Mouse (Mus musculus) hindbrain, embryonic 10.5 days (tissue): ENCODE data around the gene Mmaa. TPM values are rescaled to one million over a fixed set of nuclear protein-coding genes. Genes with fewer than 3 reads are reported as not detected.

ENCODE experiments used
- DNase-seq: peaks from one replicate; pipeline ENCODE4 v3.0.0-alpha.2; 2017; ENCODE audit warnings: low spot score
- H3K27ac ChIP-seq: fragments of 300-500 bp; sonication (generic); 2 replicates; pipeline ENCODE4 v1.5.1; 2016; ENCODE audit warnings: mild to moderate bottlenecking, moderate library complexity
- H3K27me3 ChIP-seq: fragments of 300-500 bp; sonication (generic); 2 replicates; pipeline ENCODE4 v1.6.1; 2016; ENCODE audit warnings: mild to moderate bottlenecking; ENCODE audit not compliant: poor library complexity, insufficient read depth, severe bottlenecking
- H3K36me3 ChIP-seq: fragments of 300-500 bp; sonication (generic); 2 replicates; pipeline ENCODE4 v1.6.1; 2016; ENCODE audit warnings: mild to moderate bottlenecking, moderate library complexity
- H3K4me1 ChIP-seq: fragments of 300-500 bp; sonication (generic); replicated peaks from 2 replicates; pipeline ENCODE4 v1.6.1; 2016; ENCODE audit warnings: mild to moderate bottlenecking
- H3K4me3 ChIP-seq: fragments of 300-500 bp; sonication (generic); 2 replicates; pipeline ENCODE4 v1.5.1; 2016; ENCODE audit warnings: mild to moderate bottlenecking, moderate library complexity
- H3K9me3 ChIP-seq: fragments of 300-500 bp; sonication (generic); 2 replicates; pipeline ENCODE4 v1.6.1; 2016; ENCODE audit warnings: mild to moderate bottlenecking, moderate library complexity
- WGBS: fragments of 180-500 bp; shearing (Covaris S2); methylation state at CpG from one replicate; pipeline ENCODE4 v1.1.7; 2016; 5-methylcytosine and 5-hydroxymethylcytosine counted together
- polyA plus RNA-seq: library from polyadenylated mRNA; unstranded; fragments of >200 nt; fragmentation: Nextera tagmentation; extraction: Ambion mirVana; gene quantifications from 2 replicates; pipeline ENCODE4 v1.2.1, GENCODE M21; 2016

The Mmaa gene
- polyA plus RNA-seq, 1 experiment from 2014 or later: 10.7 TPM

DNA sequence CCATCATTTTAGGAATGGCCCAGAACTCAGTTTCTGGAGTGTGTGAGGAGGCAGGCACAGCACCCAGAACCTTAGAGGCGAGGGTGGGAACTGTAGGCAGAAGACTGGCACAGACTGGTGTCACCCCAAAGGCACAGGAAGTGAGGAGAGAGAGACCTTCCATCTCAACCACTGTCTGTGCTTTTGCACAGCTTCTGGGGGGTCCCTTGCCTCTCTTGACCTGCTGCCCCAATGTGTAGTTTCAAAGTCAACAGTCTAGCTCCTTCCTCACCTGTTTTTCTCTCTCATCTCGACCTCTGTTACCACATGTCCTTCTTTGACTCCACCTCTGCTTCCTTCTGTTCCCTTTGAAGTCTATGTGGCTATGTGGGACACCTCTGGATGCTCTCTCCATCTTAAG lies 16.1 kb upstream of the Mmaa start:
- no peaks in the 10 kb centered on the region for H3K4me1 ChIP-seq
- 0 out of 2 replicates have a peak, but pooled peaks cover 5% of the 10 kb centered on the region for H3K9me3 ChIP-seq
- WGBS: 71% methylated on average over 2 of the region's 2 CpGs
- H3K27ac ChIP-seq: no peak overlapping the region
- no peaks in the 10 kb centered on the region for H3K27me3 ChIP-seq
- no peak for DNase-seq
- H3K4me3 ChIP-seq: no peak overlapping the region
- H3K36me3 ChIP-seq: no peaks in the 10 kb centered on the region

GRCm38 (mm10) chr8:79305941-79306340 lies 11.2 kb upstream of the Mmaa start:
- 0 out of 2 replicates have a peak, but pooled peaks cover 4% of the 10 kb centered on the region for H3K9me3 ChIP-seq
- H3K27me3 ChIP-seq: no peaks in the 10 kb centered on the region
- WGBS: 69% methylated on average over 5 of the region's 5 CpGs
- no peak for DNase-seq
- no peaks in the 10 kb centered on the region for H3K4me1 ChIP-seq
- no peak overlapping the region for H3K27ac ChIP-seq
- no peaks in the 10 kb centered on the region for H3K36me3 ChIP-seq
- no peak overlapping the region for H3K4me3 ChIP-seq

DNA sequence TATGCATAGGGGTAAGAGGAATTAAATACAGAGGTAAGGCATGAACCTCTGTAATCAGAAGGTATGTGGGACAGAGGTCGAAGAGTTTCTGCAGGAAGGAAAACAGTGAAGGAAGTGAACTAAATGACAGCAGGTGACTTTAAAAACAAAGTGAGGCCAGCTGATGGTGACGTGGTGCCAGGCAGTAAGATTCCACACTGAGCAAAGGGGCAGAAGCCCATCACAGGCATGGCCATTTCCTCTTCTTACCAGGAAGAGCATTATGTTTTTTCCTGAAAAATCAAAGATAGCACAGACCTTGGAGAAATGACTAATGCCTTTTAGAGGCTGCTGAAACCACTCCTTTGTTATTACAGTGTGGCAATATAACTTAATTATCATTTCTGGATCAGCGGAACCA lies 6.8 kb upstream of the Mmaa start:
- no peak for DNase-seq
- Histone ChIP-seq H3K27ac (no peak overlapping the region), H3K36me3 (no peaks in the 10 kb centered on the region), H3K4me1 (peaks cover 2% of the 10 kb centered on the region; the same call in 1 of the 2 replicates), H3K9me3 (no peaks in the 10 kb centered on the region), H3K27me3 (no peaks in the 10 kb centered on the region), H3K4me3 (no peak overlapping the region)
- 86% methylated on average over 3 of the region's 3 CpGs for WGBS

DNA sequence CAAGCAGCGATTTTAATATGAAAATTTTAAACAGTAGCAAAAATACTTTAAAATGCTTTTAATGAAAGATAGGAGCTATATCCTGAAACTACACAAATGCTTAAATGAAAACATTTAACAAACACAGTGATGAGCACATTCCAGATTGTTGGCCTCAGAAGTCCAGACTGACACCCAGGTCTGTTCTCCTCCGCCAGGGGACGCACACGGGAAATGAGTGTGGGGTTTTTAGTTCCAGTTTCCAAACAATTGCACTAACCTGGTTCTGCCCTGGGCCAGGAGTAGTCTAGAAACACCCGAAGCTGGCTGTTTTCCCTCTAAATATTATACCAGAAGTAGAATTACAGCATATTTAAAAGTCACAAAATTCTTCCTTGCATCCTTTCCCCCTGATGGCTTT lies 5.0 kb upstream of the Mmaa start:
- Histone ChIP-seq H3K27ac (no peak overlapping the region), H3K9me3 (no peaks in the 10 kb centered on the region), H3K36me3 (no peaks in the 10 kb centered on the region), H3K4me3 (no peak overlapping the region), H3K27me3 (no peaks in the 10 kb centered on the region), H3K4me1 (peaks cover 19% of the 10 kb centered on the region)
- WGBS: 88% methylated on average over 5 of the region's 5 CpGs
- DNase-seq: no peak

DNA sequence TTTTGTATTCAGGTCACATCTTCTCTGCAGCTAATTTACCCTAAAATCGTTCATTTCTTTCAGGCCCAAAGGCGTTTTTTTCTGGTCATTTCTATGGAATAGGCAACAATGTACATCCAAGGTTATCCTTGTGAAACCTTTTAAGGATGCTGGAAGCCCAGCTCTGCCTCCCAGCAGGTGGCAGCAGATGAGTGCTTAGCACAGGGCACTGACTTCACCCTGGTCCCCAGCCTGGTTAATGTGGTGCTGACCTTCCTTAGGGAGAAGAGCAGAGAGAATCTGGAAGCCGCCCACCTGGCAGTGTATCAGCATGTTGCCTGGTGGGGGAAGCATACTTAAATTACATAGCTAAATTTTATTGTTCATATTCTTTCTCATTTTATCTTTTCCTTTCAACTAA lies 3.0 kb upstream of the Mmaa start:
- H3K4me3 ChIP-seq: no peak overlapping the region
- WGBS: 58% methylated on average over 3 of the region's 3 CpGs
- peak; percentile 53 for DNase-seq

GRCm38 (mm10) chr8:79295276-79296105 lies 754 bp upstream of the Mmaa start:
- DNase-seq: no peak
- no peaks in the 10 kb centered on the region for H3K27me3 ChIP-seq
- H3K4me1 ChIP-seq: peaks cover 37% of the 10 kb centered on the region
- peak overlapping the region; percentile 97 for H3K27ac ChIP-seq
- 17% methylated on average over 18 of the region's 18 CpGs for WGBS
- H3K36me3 ChIP-seq: no peaks in the 10 kb centered on the region
- no peaks in the 10 kb centered on the region for H3K9me3 ChIP-seq
- peak overlapping the region; percentile 79 for H3K4me3 ChIP-seq

More for the DNA sequence above, 3.0 kb upstream of the Mmaa start:
- Histone ChIP-seq H3K9me3 (no peaks in the 10 kb centered on the region), H3K27me3 (no peaks in the 10 kb centered on the region), H3K4me1 (peaks cover 37% of the 10 kb centered on the region), H3K36me3 (no peaks in the 10 kb centered on the region), H3K27ac (no peak overlapping the region)

DNA sequence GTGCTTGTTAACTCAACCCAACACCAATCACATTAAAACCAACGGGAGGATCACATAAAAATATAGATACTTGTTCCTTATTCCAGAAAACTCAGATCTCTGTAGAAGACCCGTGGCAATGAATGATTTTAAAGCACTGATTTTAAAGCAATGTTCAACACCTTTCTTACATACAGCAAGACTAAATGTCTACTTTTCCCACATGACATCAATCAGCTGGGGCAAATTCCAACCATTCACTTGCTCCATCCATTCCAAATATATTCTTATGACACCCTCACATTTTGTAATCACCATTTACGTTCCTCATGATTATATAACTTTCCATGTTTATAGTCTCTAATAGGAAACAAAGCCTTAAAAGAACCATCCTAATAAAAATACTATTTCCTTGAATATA lies 896 bp downstream of the Mmaa start:
- no peak for DNase-seq
- Histone ChIP-seq H3K4me3 (peak overlapping the region; percentile 79), H3K4me1 (peaks cover 37% of the 10 kb centered on the region), H3K27ac (peak overlapping the region; percentile 97), H3K27me3 (no peaks in the 10 kb centered on the region), H3K9me3 (no peaks in the 10 kb centered on the region), H3K36me3 (no peaks in the 10 kb centered on the region)
- 81% methylated on average over 3 of the region's 3 CpGs for WGBS

DNA sequence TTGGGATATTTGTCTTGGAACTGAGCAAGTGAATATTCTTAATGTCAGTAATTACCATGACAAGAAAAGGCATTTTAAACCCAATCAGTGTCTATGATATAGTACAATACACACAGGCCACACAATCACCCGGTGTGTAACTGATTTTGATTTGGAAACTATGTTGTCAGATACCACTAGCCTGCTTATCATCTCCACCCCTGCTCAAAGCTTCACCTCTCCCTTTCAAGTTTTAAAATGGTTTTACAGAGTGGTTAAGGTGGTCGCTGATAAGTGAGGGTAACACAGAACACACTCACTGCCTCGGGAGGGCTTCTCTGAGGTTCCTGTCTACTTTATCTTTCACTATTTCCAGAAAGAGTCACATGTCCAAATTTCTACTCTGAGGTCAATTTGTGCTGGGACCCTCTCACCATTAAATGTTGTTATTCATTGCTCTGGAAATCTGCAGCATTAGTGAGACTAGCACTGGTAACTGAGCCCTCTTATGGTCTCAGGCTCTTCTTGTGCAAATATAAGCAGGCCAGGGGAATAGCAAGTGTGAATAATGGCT lies 1.9 kb downstream of the Mmaa start:
- no peak for DNase-seq
- Histone ChIP-seq H3K4me1 (peaks cover 37% of the 10 kb centered on the region), H3K36me3 (no peaks in the 10 kb centered on the region), H3K27ac (no peak overlapping the region), H3K9me3 (no peaks in the 10 kb centered on the region), H3K27me3 (no peaks in the 10 kb centered on the region), H3K4me3 (no peak overlapping the region)
- 90% methylated on average over 3 of the region's 3 CpGs for WGBS

- WGBS: 89% methylated on average over 5 of the region's 5 CpGs
- H3K4me3 ChIP-seq: no peak overlapping the region
- DNase-seq: no peak
Measured at GRCm38 (mm10) chr8:79289592-79289991, 5.1 kb downstream of the Mmaa start.

DNA sequence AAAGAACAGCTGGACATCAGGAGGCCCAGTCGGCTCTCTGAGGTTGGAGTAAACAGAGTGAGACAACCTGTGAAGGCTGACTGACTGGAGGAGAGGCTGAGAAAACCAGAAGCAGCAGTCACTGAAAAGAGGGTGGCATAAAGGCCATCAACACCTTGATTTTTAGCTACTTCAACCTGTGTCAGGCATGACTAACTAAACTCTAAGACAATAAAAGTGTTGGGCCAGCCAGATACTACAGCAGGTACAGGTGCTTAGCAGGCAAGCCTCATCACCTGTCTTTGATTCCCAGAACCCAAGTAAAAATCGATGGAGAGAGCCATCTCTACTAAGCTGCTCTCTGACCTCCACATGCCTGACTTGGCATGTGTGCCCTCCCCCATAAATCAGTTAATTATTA lies 6.1 kb downstream of the Mmaa start:
- WGBS: 65% methylated on average over 2 of the region's 2 CpGs
- no peak for DNase-seq
- Histone ChIP-seq H3K9me3 (no peaks in the 10 kb centered on the region), H3K27ac (no peak overlapping the region), H3K4me3 (no peak overlapping the region), H3K4me1 (peaks cover 8% of the 10 kb centered on the region), H3K36me3 (no peaks in the 10 kb centered on the region), H3K27me3 (no peaks in the 10 kb centered on the region)

More at GRCm38 (mm10) chr8:79289592-79289991, 5.1 kb downstream of the Mmaa start:
- Histone ChIP-seq H3K27ac (no peak overlapping the region), H3K27me3 (no peaks in the 10 kb centered on the region), H3K36me3 (no peaks in the 10 kb centered on the region), H3K9me3 (no peaks in the 10 kb centered on the region), H3K4me1 (peaks cover 18% of the 10 kb centered on the region)

GRCm38 (mm10) chr8:79288250-79288649 lies 6.5 kb downstream of the Mmaa start:
- no peak for DNase-seq
- no peak overlapping the region for H3K27ac ChIP-seq
- no peaks in the 10 kb centered on the region for H3K9me3 ChIP-seq
- peaks cover 4% of the 10 kb centered on the region for H3K4me1 ChIP-seq
- H3K27me3 ChIP-seq: no peaks in the 10 kb centered on the region
- H3K4me3 ChIP-seq: no peak overlapping the region
- H3K36me3 ChIP-seq: no peaks in the 10 kb centered on the region
- WGBS: 93% methylated on average over 4 of the region's 4 CpGs

DNA sequence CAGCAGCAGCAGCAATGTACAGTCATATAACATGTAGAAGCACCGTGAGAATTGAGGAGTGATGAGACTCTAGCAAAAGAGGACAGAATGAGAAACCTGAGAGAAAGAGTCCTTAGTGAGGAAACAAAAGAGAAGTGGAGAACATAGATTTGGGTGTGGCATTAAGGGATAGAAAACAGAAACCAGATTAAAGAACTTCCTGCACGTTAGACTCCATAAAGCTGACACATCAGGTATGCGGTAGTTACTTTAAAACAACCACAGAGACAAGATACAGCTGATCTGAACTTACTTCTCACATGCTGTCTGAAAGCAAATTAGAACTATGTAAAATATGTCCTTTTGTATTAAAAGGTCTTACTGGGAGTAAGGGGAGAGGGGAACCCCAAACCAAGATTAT lies 8.3 kb downstream of the Mmaa start:
- Histone ChIP-seq H3K36me3 (no peaks in the 10 kb centered on the region; the same call in 1 of the 2 replicates), H3K9me3 (no peaks in the 10 kb centered on the region), H3K27ac (no peak overlapping the region), H3K4me1 (no peaks in the 10 kb centered on the region), H3K4me3 (no peak overlapping the region), H3K27me3 (no peaks in the 10 kb centered on the region)
- no peak for DNase-seq
- WGBS: 93% methylated on average over 3 of the region's 3 CpGs

GRCm38 (mm10) chr8:79284626-79285025 lies 10.1 kb downstream of the Mmaa start:
- H3K27me3 ChIP-seq: no peaks in the 10 kb centered on the region
- peaks cover 10% of the 10 kb centered on the region for H3K36me3 ChIP-seq
- no peak for DNase-seq
- H3K27ac ChIP-seq: no peak overlapping the region
- WGBS: 97% methylated on average over 3 of the region's 3 CpGs
- H3K4me1 ChIP-seq: no peaks in the 10 kb centered on the region
- no peak overlapping the region for H3K4me3 ChIP-seq
- H3K9me3 ChIP-seq: no peaks in the 10 kb centered on the region
